Mouse (Mus musculus): ENCODE results near the gene Rora. TPM values are rescaled to one million over a fixed set of nuclear protein-coding genes. Genes with fewer than 3 reads are reported as not detected.

Rora gene
- polyA plus RNA-seq, 1 experiment, result 0.86 TPM

GRCm38 (mm10) chr9:68876289-68876688 lies 222.7 kb downstream of the Rora start:
- no peak overlapping the region for H3K4me2 ChIP-seq (ENCODE audit: low read depth)
- TF ChIP-seq TCF3 (IDR thresholded peaks at IDR 0.05; ENCODE audit: insufficient read length, low read depth) (no peak), REST (IDR thresholded peaks at IDR 0.05; ENCODE audit: insufficient read depth, insufficient read length) (no peak), MYOD1 (IDR thresholded peaks at IDR 0.05; ENCODE audit: control insufficient read depth in 1 of 3, insufficient read length in 2 of 3, low read depth in 2 of 3) (no peak), SRF (IDR thresholded peaks at IDR 0.05; ENCODE audit: control insufficient read depth, insufficient read length, low read depth) (no peak), MAX (IDR thresholded peaks at IDR 0.05; ENCODE audit: low read depth) (no peak), USF1 (IDR thresholded peaks at IDR 0.05; ENCODE audit: low read depth) (no peak), TCF12 (IDR thresholded peaks at IDR 0.05; ENCODE audit: insufficient read depth, poor library complexity, severe bottlenecking) (no peak), E2F4 (IDR thresholded peaks at IDR 0.05; ENCODE audit: insufficient read depth) (no peak), POLR2A (IDR thresholded peaks at IDR 0.05; ENCODE audit: insufficient read length, low read depth) (no peak), CEBPB (IDR thresholded peaks at IDR 0.05; ENCODE audit: insufficient read depth, poor library complexity, severe bottlenecking) (no peak), POLR2AphosphoS2 (IDR thresholded peaks at IDR 0.05; ENCODE audit: insufficient read length, low read depth) (no peak), MYOG (IDR thresholded peaks at IDR 0.05; ENCODE audit: control insufficient read depth in 1 of 3, insufficient read depth in 1 of 3, insufficient read length in 2 of 3, low read depth in 2 of 3) (no peak)
- no peaks in the 10 kb centered on the region for H3K79me2 ChIP-seq (ENCODE audit: control insufficient read depth, insufficient read depth)
- no peaks in the 10 kb centered on the region for H3K27me3 ChIP-seq (ENCODE audit: control insufficient read depth, insufficient read depth, insufficient read length)
- no peak overlapping the region for H3ac ChIP-seq (ENCODE audit: control insufficient read depth, insufficient read length)
- H3K36me3 ChIP-seq (ENCODE audit: control insufficient read depth, insufficient read depth), result no peaks in the 10 kb centered on the region
- no peak overlapping the region for H3K4me3 ChIP-seq

- Histone ChIP-seq H3K79me2 (ENCODE audit: control insufficient read depth, insufficient read depth) (no peaks in the 10 kb centered on the region), H3K4me3 (no peak overlapping the region), H3K4me2 (ENCODE audit: low read depth) (no peak overlapping the region), H3K27me3 (ENCODE audit: control insufficient read depth, insufficient read depth, insufficient read length) (no peaks in the 10 kb centered on the region), H3K36me3 (ENCODE audit: control insufficient read depth, insufficient read depth) (no peaks in the 10 kb centered on the region), H3ac (ENCODE audit: control insufficient read depth, insufficient read length) (no peak overlapping the region)
- TF ChIP-seq POLR2A (IDR thresholded peaks at IDR 0.05; ENCODE audit: insufficient read length, low read depth), result no peak
- TF ChIP-seq MAX (IDR thresholded peaks at IDR 0.05; ENCODE audit: low read depth), result no peak
- no peak for TF ChIP-seq E2F4 (IDR thresholded peaks at IDR 0.05; ENCODE audit: insufficient read depth)
- TF ChIP-seq SRF (IDR thresholded peaks at IDR 0.05; ENCODE audit: control insufficient read depth, insufficient read length, low read depth), result no peak
- no peak for TF ChIP-seq MYOD1 (IDR thresholded peaks at IDR 0.05; ENCODE audit: control insufficient read depth in 1 of 3, insufficient read length in 2 of 3, low read depth in 2 of 3)
- no peak for TF ChIP-seq POLR2AphosphoS2 (IDR thresholded peaks at IDR 0.05; ENCODE audit: insufficient read length, low read depth)
- TF ChIP-seq TCF3 (IDR thresholded peaks at IDR 0.05; ENCODE audit: insufficient read length, low read depth), result no peak
- no peak for TF ChIP-seq MYOG (IDR thresholded peaks at IDR 0.05; ENCODE audit: control insufficient read depth in 1 of 3, insufficient read depth in 1 of 3, insufficient read length in 2 of 3, low read depth in 2 of 3)
- TF ChIP-seq USF1 (IDR thresholded peaks at IDR 0.05; ENCODE audit: low read depth), result no peak
- no peak for TF ChIP-seq TCF12 (IDR thresholded peaks at IDR 0.05; ENCODE audit: insufficient read depth, poor library complexity, severe bottlenecking)
- TF ChIP-seq CEBPB (IDR thresholded peaks at IDR 0.05; ENCODE audit: insufficient read depth, poor library complexity, severe bottlenecking), result no peak
- TF ChIP-seq REST (IDR thresholded peaks at IDR 0.05; ENCODE audit: insufficient read depth, insufficient read length), result no peak
Observed at GRCm38 (mm10) chr9:68881896-68882295, 228.3 kb downstream of the Rora start.

- H3K36me3 ChIP-seq (ENCODE audit: control insufficient read depth, insufficient read depth), result no peaks in the 10 kb centered on the region
- no peak overlapping the region for H3K4me2 ChIP-seq (ENCODE audit: low read depth)
- no peaks in the 10 kb centered on the region for H3K79me2 ChIP-seq (ENCODE audit: control insufficient read depth, insufficient read depth)
- no peak for TF ChIP-seq TCF3 (IDR thresholded peaks at IDR 0.05; ENCODE audit: insufficient read length, low read depth)
- TF ChIP-seq POLR2AphosphoS2 (IDR thresholded peaks at IDR 0.05; ENCODE audit: insufficient read length, low read depth), result no peak
- H3K4me3 ChIP-seq, result no peak overlapping the region
- H3ac ChIP-seq (ENCODE audit: control insufficient read depth, insufficient read length), result no peak overlapping the region
- H3K27me3 ChIP-seq (ENCODE audit: control insufficient read depth, insufficient read depth, insufficient read length), result no peaks in the 10 kb centered on the region
Observed at GRCm38 (mm10) chr9:68883005-68883404, 229.4 kb downstream of the Rora start.

DNA sequence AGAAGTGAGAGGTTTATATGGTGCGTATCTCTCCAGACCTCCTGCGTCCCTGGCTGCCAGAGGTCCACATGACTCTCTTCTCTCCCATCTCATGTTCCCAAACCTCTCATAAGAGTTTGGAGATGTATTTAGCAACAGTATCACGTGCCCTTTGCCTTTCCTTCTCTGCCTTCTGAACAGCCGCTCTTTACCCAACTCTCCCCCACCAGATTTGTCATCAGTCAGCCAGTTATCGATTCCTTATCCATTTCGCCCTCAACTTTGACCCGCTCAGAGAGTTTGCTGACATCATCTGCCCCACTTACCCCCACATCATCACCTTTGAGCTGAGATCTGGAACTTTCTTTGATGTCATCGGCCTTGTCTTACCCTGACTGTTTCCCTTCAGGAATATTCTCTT lies 230.1 kb downstream of the Rora start:
- TF ChIP-seq USF1 (IDR thresholded peaks at IDR 0.05; ENCODE audit: low read depth), result no peak
- H3K4me2 ChIP-seq (ENCODE audit: low read depth), result no peak overlapping the region
- H3K27me3 ChIP-seq (ENCODE audit: control insufficient read depth, insufficient read depth, insufficient read length), result no peaks in the 10 kb centered on the region
- no peak overlapping the region for H3ac ChIP-seq (ENCODE audit: control insufficient read depth, insufficient read length)
- no peaks in the 10 kb centered on the region for H3K79me2 ChIP-seq (ENCODE audit: control insufficient read depth, insufficient read depth)
- H3K36me3 ChIP-seq (ENCODE audit: control insufficient read depth, insufficient read depth), result no peaks in the 10 kb centered on the region
- no peak overlapping the region for H3K4me3 ChIP-seq

DNA sequence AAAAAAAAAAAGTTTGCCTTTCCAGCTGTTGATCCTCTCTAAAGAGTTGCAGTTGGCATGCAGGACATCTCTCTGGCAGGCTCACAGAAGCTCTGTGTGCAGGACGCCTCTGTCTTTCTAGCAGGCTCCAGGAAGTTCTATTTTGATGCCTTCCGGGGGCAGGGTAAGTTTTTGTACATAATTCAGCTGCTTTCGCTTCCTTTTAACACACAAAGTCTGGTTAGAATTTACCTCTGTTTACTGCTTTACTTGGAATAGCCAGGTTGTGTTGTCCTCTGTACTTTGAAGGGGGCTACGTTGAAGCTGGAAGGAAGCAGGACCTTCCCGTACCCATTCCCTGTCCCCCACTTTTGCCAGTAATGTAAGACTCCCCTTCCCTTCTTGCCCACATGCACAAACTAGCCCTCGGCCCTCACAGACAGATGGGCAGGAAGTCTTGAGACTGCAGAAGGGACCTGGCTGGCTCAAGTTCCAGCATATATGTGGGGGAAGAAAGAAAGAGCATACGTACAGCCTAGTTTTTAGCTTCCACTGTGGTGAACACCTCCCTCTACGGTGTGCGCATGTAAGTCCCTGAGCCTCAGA lies 231.0 kb downstream of the Rora start:
- Histone ChIP-seq H3K27me3 (ENCODE audit: control insufficient read depth, insufficient read depth, insufficient read length) (no peaks in the 10 kb centered on the region), H3K36me3 (ENCODE audit: control insufficient read depth, insufficient read depth) (no peaks in the 10 kb centered on the region), H3K4me2 (ENCODE audit: low read depth) (no peak overlapping the region), H3K79me2 (ENCODE audit: control insufficient read depth, insufficient read depth) (no peaks in the 10 kb centered on the region), H3ac (ENCODE audit: control insufficient read depth, insufficient read length) (no peak overlapping the region), H3K4me3 (no peak overlapping the region)
- TF ChIP-seq POLR2AphosphoS2 (IDR thresholded peaks at IDR 0.05; ENCODE audit: insufficient read length, low read depth) (no peak), MYOG (IDR thresholded peaks at IDR 0.05; ENCODE audit: control insufficient read depth in 1 of 3, insufficient read depth in 1 of 3, insufficient read length in 2 of 3, low read depth in 2 of 3) (no peak), CEBPB (IDR thresholded peaks at IDR 0.05; ENCODE audit: insufficient read depth, poor library complexity, severe bottlenecking) (no peak), E2F4 (IDR thresholded peaks at IDR 0.05; ENCODE audit: insufficient read depth) (no peak), TCF12 (IDR thresholded peaks at IDR 0.05; ENCODE audit: insufficient read depth, poor library complexity, severe bottlenecking) (no peak), SRF (IDR thresholded peaks at IDR 0.05; ENCODE audit: control insufficient read depth, insufficient read length, low read depth) (no peak), POLR2A (IDR thresholded peaks at IDR 0.05; ENCODE audit: insufficient read length, low read depth) (no peak), REST (IDR thresholded peaks at IDR 0.05; ENCODE audit: insufficient read depth, insufficient read length) (no peak), USF1 (IDR thresholded peaks at IDR 0.05; ENCODE audit: low read depth) (no peak), MAX (IDR thresholded peaks at IDR 0.05; ENCODE audit: low read depth) (no peak), TCF3 (IDR thresholded peaks at IDR 0.05; ENCODE audit: insufficient read length, low read depth) (no peak), MYOD1 (IDR thresholded peaks at IDR 0.05; ENCODE audit: control insufficient read depth in 1 of 3, insufficient read length in 2 of 3, low read depth in 2 of 3) (no peak)
